Mouse (Mus musculus): ENCODE data around the gene Tgif2.

Tgif2 gene

GRCm38 (mm10) chr2:156843331-156843730, 3.5 kb downstream of the Tgif2 start:
- peak; percentile 43 to 65 for DNase-seq

- no peak for DNase-seq
Measured at GRCm38 (mm10) chr2:156844715-156845114, 4.9 kb downstream of the Tgif2 start.

GRCm38 (mm10) chr2:156847653-156848052, 7.8 kb downstream of the Tgif2 start:
- DNase-seq = no peak

GRCm38 (mm10) chr2:156848526-156849182, 8.8 kb downstream of the Tgif2 start:
- DNase-seq = no peak

- no peak for DNase-seq
Measured at GRCm38 (mm10) chr2:156850505-156850904, 10.7 kb downstream of the Tgif2 start.

- DNase-seq = peak in 1 of 2 experiments; percentile 27
Measured at GRCm38 (mm10) chr2:156853584-156853983, 13.8 kb downstream of the Tgif2 start.

- DNase-seq = peak; percentile 78
Measured at GRCm38 (mm10) chr2:156853999-156854771, 14.4 kb downstream of the Tgif2 start.

- no peak for DNase-seq
Measured at GRCm38 (mm10) chr2:156856311-156856710, 16.5 kb downstream of the Tgif2 start.

- no peak for DNase-seq
Measured at GRCm38 (mm10) chr2:156857385-156857791, 17.6 kb downstream of the Tgif2 start.

- DNase-seq = no peak
Measured at GRCm38 (mm10) chr2:156857835-156858234, 18.0 kb downstream of the Tgif2 start, which contains the start of gene 4930518I15Rik. Gene 4930518I15Rik, minus strand, starts transcription at chr2:156857946.

- no peak for DNase-seq
Measured at GRCm38 (mm10) chr2:156858671-156859070, 18.9 kb downstream of the Tgif2 start.

GRCm38 (mm10) chr2:156862041-156862717, 22.4 kb downstream of the Tgif2 start:
- peak; percentile 56 to 64 for DNase-seq

GRCm38 (mm10) chr2:156862772-156863486, 23.1 kb downstream of the Tgif2 start, which contains the start of gene Rab5if:
Gene Rab5if, plus strand, starts transcription at chr2:156863128.
- peak; percentile 99 for DNase-seq

- DNase-seq = no peak
Measured at GRCm38 (mm10) chr2:156863487-156864160, 23.8 kb downstream of the Tgif2 start.

GRCm38 (mm10) chr2:156864481-156864880, 24.7 kb downstream of the Tgif2 start:
- peak; percentile 52 to 54 for DNase-seq

GRCm38 (mm10) chr2:156868994-156869393, 29.2 kb downstream of the Tgif2 start:
- DNase-seq = peak in 1 of 2 experiments; percentile 48

- DNase-seq = peak; percentile 47 to 48
Measured at GRCm38 (mm10) chr2:156869554-156869953, 29.7 kb downstream of the Tgif2 start.

- peak; percentile 71 to 72 for DNase-seq
Measured at GRCm38 (mm10) chr2:156870519-156870918, 30.7 kb downstream of the Tgif2 start.

- DNase-seq = peak; percentile 84 to 89
Measured at GRCm38 (mm10) chr2:156873629-156874028, 33.8 kb downstream of the Tgif2 start.

- peak in 1 of 2 experiments; percentile 41 for DNase-seq
Measured at GRCm38 (mm10) chr2:156874047-156874759, 34.4 kb downstream of the Tgif2 start.

Data from cerebellum, postnatal 10 days (tissue).